Mouse (Mus musculus) bone marrow, adult 2 months (tissue): ENCODE data around the gene Arhgdia.

ENCODE experiments used
- CTCF ChIP-seq: fragments of 200-500 bp; IDR thresholded peaks from 2 replicates; pipeline ENCODE4 v1.5.1; 2011; ENCODE audit warnings: low read length, control low read depth; ENCODE audit not compliant: control insufficient read depth, insufficient read depth
- POLR2A ChIP-seq: fragments of 200-500 bp; IDR thresholded peaks from 2 replicates; pipeline ENCODE4 v1.6.1; 2011; ENCODE audit warnings: low read depth, mild to moderate bottlenecking, control low read depth, low read length, borderline replicate concordance; ENCODE audit not compliant: control insufficient read depth

DNA sequence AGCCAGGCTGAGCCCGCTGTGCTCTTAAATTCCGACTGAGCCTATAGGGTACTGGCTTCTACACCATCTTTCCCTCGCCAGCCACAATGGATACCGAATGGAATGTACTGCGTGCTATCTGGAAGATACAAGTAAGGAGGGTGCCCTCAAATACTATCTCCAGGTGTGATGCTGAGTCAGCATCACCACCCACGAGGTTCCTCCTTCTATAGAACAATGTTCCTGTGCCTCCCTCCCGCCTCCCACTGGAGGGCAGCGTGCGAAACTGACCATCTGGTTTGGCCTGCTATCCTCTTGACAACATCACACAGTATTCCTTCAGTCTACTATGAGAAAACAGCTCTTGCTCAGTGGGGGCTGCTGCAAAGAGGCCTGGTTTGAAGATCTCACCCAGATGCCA, 16.3 kb downstream of the Arhgdia start:
- no peak for TF ChIP-seq CTCF
- TF ChIP-seq POLR2A, result no peak
